Mouse (Mus musculus) mature B cell (primary cell): ENCODE results near the gene Kera.

Experiments
- in situ Hi-C: fragments of 300-500 bp; cut with MboI; formaldehyde crosslinking; loops from 2 replicates; pipeline ENCODE4 v1.14.3; 2019

Gene Kera

DNA sequence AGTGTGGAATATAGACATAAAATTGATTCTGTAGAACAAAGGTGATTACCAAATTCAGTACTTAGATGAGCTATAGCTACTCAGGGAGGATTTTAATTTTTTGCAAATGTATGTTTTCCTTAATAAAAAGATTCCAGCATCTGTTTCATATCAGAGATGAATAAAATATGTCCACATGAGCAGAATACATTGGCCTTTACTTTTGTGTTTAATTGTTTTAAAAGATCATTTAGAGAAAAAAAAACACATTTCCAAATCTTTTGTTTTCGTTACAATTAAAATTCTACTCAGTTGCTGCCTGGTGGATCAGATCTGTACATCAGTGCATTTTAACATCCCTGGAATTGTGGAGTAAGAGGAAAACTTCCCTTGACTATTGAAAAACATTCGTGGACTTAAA lies at the start of gene Kera:
Gene Kera (plus strand): TSS at position 301 of the 400 bp plus-strand sequence.
- in situ Hi-C loops: no loop called here

DNA sequence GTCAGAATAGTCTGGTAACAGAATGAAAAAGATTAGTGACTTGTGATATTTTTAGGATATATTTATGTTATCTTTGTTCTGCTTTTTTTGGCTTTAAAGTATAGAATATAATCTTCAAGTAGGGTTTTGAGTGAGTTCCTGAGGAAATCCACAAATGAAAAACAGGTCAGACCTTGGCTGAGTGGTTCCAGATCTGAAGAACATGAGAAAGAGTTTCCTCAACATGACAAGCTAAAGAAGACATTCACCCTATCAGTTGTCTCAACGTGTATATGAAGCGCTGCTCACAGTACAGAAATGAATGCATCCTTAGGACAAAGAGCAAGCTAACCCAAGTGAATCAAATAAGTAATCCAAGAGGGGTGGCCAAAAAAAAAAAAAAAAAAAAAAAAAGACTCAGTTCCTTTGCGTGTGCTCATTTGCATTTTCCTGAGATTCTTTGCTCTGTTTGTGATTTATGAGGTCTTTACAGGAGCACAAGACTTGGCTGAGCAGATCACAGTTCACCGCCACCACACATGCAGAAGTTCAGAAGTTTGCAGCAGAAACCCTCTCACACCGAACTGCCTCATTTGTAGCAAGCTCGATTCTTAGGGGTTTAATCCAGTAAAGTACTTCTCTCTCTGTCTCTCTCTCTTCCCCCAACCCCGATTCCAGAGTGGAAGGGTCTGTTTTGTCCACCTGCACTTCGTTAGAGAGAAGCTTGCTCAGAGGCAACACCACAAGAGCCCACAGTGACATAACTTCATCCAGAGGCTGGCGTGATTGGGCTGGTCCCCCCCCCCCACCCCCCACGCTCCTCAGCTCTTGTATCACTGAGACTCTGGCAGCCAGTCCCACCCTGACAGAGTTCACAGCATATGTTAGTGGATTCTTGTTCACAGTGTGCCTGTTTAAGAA lies 41.5 kb upstream of the Kera start, which contains the start of gene Lum:
Gene Lum (plus strand): TSS at position 172 of the 900 bp plus-strand sequence.
- in situ Hi-C loops: no loop called here

DNA sequence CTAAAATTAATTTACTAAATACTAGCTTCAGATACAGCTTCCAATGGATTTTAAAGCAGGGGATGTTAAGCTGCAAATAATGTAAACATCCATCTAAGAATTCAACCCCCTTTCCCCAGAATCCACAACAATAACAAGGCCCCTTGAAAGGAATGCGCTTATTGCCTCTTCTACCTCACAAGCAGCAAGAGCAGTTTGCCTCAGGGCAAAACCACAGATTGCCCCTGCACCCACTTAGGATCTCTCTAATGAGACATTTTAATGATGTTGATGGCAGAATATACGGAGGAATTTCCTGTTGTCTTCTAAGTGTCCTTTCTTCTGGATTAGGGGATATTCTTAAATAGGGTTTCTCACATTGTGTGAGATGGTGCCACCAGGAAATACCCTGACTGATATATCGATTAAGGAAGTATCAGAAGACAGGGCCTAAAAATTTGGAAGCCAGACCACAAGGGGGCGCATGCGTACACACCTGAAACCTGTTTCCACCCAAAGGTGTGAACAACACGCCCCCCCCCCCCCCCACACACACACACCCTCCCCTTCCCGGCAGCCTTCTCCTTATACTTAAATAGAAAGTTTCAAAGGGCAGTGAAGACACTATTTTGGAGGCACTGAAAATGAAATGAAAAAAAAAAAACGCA lies 39.1 kb upstream of the Kera start:
- in situ Hi-C loops: no loop called here

DNA sequence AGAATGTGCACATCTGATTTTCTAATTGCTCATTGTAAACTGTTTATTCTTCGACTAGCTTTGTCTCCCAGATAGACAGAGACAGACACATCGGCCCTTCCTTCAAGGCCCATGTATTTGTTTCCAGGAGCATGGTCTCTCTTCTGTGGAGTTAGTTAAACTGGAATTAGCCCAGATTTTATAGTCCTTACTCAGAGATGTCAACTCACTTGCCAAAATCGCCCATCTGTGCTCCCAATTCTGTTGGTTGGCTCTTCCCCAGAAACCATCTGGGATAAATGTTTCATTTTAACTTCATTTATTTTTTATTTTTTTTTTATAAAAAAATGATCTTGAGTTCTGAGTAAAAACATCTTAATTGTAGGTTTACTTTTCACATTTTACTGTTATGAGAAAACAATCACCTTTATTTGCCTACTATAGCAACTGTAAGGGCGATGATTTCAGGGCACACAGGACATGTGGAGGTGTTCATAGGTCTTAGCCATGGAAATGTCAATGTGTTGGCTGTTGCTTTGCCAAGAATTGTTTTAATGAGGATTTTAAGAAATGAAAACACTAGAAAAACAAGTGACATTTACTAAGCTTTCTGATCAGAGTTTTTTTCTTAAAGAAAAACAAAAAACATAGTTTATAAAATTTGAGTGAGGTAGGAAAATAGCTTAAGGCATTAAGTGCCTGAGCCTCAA lies 24.0 kb upstream of the Kera start:
- in situ Hi-C loops: no loop called here

DNA sequence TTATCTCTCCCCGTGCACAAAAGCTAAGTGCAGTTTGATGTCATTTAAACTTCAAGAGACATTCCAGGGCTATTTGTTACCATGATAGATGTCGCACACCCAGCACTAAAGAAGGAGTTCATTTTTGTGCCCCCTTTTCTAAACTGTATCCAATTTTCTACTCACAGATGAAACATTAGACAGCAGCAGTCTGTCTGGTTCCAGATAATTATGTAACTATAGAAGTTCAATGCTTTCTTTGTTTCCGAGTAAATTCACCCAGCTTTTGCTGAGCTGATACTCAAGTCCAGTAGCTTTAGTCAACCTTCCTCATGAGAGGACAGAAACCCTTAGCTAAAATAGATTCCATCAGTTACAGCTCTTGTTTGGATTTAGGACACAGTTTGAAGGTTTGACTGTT lies 22.5 kb upstream of the Kera start:
- in situ Hi-C loops: no loop called here

DNA sequence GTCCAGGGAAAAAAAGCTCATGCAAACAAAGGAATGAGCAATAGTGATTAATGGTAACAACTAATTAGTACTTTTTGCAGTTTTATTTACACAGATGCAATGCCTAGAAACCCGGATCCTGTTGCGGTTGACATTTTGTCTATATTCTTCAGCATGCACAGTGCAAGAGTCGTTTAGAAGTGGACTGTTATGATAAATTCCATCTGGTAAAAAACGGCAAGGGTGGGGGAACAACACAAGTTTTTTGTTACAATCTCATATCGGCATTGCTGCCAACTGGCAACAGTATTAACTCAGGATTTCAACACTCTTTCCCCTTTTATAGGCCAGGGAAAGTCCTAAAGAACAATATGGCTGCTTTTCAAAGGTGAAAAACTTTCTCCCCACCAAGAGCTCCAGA lies 19.5 kb upstream of the Kera start:
- in situ Hi-C loops: no loop called here

DNA sequence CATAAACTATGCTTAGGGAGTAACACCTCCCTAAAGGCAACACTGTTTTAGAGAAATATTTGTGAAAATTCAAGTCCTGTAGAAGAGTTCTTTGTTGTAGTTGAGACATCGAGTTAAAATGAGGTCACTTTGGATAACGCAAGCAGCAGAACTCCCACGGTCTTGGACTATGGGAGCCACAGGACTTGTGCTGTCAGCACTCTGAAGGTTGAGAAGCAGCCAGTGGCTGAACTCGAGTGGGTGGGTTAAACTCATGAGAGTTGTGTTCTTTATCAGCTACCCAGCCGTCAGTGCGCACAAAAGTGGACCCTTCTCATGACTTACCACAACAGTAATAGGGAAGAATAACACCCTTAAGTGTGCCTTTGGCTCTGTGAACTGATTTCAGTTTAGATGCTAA lies 17.1 kb upstream of the Kera start:
- in situ Hi-C loops: no loop called here

DNA sequence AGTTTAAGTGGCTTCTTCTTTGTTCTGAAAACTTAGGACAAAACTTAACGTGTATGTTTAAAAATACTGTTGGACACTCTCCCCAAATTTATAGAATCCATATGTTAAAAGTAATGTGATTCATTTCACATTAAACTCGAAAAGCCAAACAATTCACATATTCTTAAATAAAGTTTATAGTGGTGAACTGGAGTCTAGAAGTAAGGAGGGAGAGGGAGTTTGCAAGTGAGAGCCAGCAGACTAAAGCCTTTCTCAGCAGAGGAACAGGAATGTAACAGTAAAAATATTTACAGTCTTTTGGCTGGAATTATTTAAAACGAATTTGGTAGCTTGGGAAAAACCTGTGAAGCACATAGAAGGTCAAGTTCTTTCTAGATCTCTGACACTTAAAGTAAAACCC lies 15.6 kb upstream of the Kera start:
- in situ Hi-C loops: no loop called here

DNA sequence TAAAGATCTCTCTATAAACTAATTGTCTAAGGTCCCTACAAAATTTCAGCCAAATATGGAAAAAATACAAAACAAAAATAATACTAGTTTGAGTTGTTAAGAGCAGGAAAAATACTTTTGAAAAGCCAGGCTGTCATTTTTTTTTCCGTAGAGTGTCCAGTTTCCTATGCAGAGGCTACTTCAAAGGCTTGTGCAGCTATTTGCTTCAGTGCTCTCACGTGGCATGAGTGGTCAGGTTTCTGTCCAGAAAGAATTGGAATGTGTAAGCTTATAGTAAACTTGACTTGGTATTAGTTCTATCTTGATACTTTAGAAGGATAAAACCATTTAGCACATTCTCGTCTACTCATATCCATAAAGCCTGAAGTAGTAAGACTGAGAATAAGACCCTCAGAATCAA lies 15.0 kb upstream of the Kera start:
- in situ Hi-C loops: no loop called here

DNA sequence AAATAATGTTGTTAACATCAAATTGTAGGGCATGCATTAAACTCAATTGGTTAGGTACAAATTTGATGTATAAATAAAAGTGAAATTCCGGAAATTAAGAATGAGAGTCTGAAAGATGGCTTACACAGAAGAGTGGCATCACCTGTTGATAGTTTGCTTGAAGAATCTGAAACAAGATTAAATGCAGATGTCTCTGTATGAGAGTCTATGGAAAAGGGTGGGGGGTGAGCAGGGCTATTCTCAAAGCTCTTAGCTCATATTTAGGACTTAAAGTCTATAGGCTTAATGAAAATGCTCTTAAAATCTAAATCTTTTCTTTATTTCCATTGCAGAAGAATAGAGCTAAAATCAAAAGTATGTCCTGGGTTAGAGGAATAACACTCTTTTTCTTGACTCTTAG lies 11.0 kb upstream of the Kera start:
- in situ Hi-C loops: no loop called here

DNA sequence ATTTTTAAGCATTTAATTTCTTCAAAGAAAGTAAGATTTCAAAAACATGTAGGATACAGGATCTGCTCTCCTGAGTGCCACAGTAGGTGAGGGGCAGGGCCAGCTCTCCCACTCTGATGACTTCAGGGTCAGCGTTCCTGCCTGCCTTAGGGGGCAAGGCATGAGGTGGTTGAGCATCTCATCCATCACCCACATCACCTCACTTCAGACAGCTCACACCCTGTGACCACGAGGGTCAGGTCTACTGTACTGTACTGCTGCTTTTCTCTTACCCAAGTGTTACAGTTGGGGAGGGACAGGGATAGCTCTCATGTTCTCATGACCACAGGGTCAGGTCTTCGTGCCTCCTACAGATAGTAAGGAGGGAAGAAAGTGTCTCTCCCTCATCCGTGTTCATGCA lies 4.9 kb upstream of the Kera start:
- in situ Hi-C loops: no loop called here

DNA sequence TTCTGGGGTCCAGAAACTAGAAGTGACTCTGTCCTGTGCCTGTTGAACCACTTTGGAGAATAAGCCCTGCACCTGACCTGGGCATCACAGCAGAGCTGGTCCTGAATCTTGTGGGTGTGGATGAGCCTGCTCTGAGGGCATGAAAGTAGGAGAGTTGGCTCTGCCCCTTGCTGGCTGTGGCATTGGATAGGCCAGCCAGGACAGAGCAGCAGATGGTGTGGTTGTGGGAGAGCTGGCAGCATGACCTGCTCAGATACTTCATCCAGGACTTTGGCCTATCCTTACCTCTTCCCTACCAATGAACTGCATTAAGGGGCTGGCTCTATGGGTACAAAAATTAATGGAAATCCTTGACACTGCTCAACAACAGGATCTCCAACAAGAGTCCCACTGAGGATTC lies 3.4 kb upstream of the Kera start:
- in situ Hi-C loops: no loop called here

DNA sequence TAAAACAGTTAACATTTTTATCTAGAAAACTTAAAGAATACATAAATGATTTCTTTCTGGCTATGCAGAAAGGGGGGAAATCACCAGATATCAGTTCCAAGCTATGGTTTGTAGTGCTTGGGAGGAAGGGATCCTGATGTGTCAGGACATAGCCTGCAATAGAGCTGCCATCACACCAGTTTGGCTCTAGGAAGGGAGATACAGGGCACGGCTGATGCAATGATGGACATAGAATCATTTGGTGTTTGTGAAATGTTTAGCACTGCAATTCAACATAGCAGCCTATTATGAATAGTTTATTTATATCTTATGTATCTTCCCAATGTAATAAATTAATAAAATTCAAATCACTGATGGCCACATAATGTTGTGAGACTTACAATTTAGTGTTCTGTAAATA lies 15.6 kb downstream of the Kera start:
- in situ Hi-C loops: no loop called here

DNA sequence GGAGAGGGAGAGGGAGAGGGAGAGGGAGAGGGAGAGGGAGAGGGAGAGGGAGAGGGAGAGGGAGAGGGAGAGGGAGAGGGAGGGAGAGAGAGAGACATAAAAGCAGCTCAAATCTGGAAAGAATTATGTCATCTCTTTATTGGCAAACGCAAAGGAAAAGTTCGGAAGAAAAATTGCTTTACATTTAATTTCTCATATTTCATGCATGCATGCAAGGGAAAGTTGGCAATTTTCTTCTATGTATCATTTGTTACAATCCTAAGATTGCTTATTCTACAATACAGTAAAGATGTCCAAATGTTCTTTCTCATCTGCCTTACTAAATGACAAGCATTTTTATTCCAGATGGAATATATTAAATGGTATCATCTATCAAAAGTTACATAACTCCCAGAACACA lies 17.7 kb downstream of the Kera start:
- in situ Hi-C loops: no loop called here

DNA sequence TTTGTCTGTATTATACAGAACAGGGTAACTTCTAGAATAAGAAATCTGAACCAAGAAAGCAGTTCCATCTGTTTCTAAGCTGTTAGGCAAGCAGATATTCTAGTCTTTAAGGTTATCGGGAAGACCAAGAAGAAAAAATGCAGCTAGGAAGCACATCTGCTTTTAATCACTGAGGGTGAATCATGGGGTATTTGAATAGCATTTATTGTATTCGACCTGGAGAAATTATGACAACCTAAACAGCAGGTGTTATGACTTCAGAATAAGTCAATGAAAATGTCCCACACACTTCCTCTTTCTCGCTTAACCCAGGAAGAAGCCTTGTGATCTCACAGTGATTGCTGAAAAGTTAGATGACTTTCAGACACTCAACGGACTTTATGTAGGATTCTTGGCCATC lies 18.4 kb downstream of the Kera start:
- in situ Hi-C loops: no loop called here

DNA sequence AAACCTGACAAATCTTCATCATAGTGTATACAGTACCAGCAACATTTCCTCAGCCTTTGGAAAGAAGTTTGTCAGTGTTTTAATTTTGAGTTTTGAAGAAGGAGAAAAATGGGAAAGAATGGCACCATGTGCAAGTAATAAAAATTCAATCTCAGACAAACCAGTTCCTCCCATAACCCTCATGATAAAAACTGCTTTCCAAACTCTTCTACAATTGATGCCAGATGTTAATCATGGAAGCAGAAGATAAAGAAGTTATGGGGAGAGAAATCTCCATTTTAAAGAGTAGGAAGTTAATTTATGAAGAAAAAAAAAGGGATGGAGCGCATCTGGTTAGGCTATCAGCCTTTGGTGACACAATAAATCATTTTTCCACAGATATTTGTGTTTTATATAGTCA lies 19.9 kb downstream of the Kera start:
- in situ Hi-C loops: no loop called here

DNA sequence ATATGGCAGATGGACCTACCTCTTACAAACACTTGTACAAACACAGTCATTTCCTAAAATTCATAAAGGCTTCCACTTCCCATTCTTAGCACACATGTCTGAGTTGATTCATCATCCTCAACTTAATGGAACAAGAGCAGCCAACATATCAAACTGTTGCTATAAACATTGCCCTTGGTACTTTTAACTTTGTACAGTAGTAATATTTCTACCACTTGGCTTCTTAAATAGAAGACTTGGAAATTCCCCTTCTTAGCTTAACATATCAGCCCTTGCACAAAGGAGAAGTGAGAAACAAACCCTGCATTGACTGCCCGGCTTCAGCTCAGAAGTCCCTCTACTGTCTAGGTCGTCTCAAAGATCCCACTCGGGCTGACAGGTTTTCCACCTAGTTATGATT lies 24.4 kb downstream of the Kera start:
- in situ Hi-C loops: no loop called here

DNA sequence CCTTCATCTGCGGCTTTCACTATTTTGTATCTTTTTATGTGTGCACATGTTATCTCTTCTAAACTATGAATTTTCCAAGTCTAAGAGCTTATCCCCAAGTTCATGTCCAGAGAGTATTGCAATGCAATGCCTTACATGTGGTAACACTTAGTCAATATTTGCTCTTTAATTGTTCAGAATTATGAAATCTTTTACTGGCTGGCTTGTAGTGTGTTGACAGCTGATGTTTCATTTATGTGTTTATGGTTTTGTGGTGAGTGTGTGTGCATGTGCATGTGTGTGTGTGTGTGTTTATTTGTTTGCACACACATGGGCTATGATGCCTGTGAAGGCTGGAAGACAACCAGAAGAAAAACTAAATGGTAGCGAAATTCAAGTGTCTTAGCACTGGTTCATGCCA lies 35.2 kb downstream of the Kera start:
- in situ Hi-C loops: no loop called here

DNA sequence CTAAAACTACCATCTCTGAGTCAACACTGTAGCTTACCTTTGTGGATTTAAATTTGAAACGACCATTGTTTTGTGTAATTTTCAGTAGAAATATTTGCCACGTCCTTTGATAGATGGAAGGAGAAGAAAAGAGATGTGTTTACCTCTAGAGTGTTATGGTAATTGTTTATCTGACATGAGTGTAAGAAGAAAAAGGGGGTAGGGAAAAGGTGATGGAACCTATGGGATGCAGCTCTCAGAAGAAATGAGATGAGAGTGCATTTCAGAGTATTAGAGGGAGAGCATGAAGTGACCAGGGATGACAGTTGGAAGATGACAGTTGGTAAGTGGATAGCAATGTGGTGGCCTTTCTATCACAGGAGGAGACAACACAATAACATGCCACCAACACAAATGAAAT lies 37.1 kb downstream of the Kera start, which contains the start of gene Epyc:
Gene Epyc (plus strand): TSS at position 301 of the 400 bp plus-strand sequence.
- in situ Hi-C loops: no loop called here

DNA sequence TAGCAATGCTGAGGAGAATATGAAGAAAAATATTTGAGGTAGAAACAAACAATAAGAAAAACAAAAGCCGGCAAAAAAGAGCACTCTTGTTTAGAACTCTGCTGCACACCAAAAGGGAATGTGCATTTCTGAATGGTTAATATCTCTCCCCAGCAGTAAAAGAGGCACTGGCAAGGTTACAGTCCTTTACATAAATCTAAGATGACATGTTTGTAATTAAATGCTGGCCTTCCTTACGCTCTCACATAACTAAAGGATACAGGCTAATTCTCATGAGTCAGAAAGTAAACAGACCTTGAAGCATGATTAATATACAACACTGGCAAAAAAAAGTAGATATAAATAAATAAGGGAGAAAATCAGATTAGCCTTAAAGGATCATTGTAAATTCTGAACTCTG lies 43.7 kb downstream of the Kera start:
- in situ Hi-C loops: no loop called here

DNA sequence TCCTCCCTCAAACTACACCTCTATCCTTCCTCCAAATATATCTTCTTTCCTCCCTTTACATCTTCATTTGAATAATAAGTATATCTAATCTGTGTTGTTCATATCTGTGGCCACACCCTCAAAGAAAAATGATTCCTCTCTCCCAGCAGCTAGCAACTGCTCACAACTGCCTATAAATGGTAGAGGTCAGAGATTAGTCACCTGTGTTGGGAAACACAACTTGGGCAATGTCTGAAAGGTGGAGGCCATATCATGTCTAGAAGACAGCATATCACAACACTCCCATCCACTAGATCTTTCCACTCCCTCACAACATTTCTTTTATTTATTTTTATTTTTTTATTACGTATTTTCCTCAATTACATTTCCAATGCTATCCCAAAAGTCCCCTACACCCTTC lies 52.8 kb downstream of the Kera start:
- in situ Hi-C loops: no loop called here
